10 mouse cellular contexts compared by ENCODE assay signal in the genomic region with DNA sequence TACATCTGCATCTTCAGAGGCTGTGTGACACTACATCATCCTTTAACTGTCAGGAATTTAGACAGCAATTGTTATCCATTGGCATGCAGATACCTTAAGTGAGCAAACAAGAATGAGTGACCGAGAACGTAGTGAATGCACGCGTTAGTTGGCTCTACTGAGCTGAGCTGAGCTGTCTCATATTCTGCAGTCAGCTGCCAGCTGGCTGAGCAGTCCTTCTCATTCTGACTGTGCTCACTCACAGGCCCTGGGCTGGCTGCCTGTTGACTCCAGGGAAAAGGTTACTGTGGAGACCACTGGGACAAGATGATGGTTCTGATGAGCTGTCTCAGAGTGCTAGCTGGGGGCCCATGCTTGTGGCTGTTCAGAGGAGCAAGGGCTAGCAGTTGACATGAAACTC. TPM values are rescaled to one million over a fixed set of nuclear protein-coding genes. Genes with fewer than 3 reads are reported as not detected.
DNase-seq lines count a peak whose midpoint lies in the region; TF ChIP-seq lines count a peak whose summit lies in the region.
"Had no signal": no experiment of that assay in that cellular context is flagged by ENCODE, and none has a peak within 500 bp of the region (broad histone marks: within the 10 kb centered on the region; RNA-seq: fewer than 3 reads in every experiment).

No protein-coding gene starts in this region.

- intact Hi-C loops in left cerebral cortex, adult 2 months (cut with DNase I), result no loop called here

- WGBS in lung, adult 2 months, result 49% methylated on average over 4 of the region's 4 CpGs

- H3K4me3 ChIP-seq in layer of hippocampus, adult 2 months, result no peak overlapping the region
- H3K4me3 ChIP-seq in lung, adult 2 months (replicated peaks; ENCODE audit: extremely low read depth, low read depth, low read length), result no peak overlapping the region
- H3K4me3 ChIP-seq in left cerebral cortex, adult 2 months, result no peak overlapping the region

- H3K4me1 ChIP-seq in lung, adult 2 months (ENCODE audit: control insufficient read depth, insufficient read depth, low read length), result no peaks in the 10 kb centered on the region

- peak; percentile 33 for DNase-seq in adrenal gland, postnatal 10 days
- DNase-seq in adrenal gland, adult 18-20 months (ENCODE audit: low spot score in 2 of 2), result no peak
- DNase-seq in layer of hippocampus, postnatal 10 days (ENCODE audit: low spot score in 2 of 2), result peak; percentile 21 to 34
- no peak for DNase-seq in layer of hippocampus, adult 2 months (ENCODE audit: low spot score in 2 of 2)
- peak; percentile 62 for DNase-seq in gastrocnemius, adult 18-20 months (ENCODE audit: low spot score)
- DNase-seq in lung, adult 2 months, result peak; percentile 8
- no peak for DNase-seq in B cell, adult 2 months
- DNase-seq in left cerebral cortex, adult 2 months (ENCODE audit: extremely low spot score in 1 of 2, low spot score in 2 of 2), result no peak

- no peak for TF ChIP-seq POLR2A in lung, adult 2 months (IDR thresholded peaks at IDR 0.05; ENCODE audit: borderline replicate concordance, extremely low read depth, low read depth, low read length)

- no peak overlapping the region for H3K27ac ChIP-seq in layer of hippocampus, adult 2 months
- no peak overlapping the region for H3K27ac ChIP-seq in left cerebral cortex, adult 2 months
- H3K27ac ChIP-seq: kidney, postnatal 0 days; liver, embryonic 14.5 days had no signal

- TF ChIP-seq CTCF in layer of hippocampus, adult 2 months (conservative IDR thresholded peaks at IDR 0.05), result no peak
- no peak for TF ChIP-seq CTCF in lung, adult 2 months (IDR thresholded peaks at IDR 0.05; ENCODE audit: insufficient read depth, low read length)
- TF ChIP-seq CTCF in left cerebral cortex, adult 2 months (IDR thresholded peaks at IDR 0.05), result no peak

RNA-seq across cellular contexts. Expression of gene Rcn1, which starts 9.4 kb away (rescaled TPM):
- 10 to 100 TPM; 63.7 to 86.3 TPM for total RNA-seq in adrenal gland, postnatal 10 days (2021)
- total RNA-seq in adrenal gland, adult 18-20 months (2021), result 100 to 1,000 TPM in 1 of 2 experiments, 10 to 100 TPM in 1; 30.5 to 203 TPM
- 10 to 100 TPM; 32.1 to 35.2 TPM for total RNA-seq in layer of hippocampus, postnatal 10 days (2021)
- total RNA-seq in layer of hippocampus, adult 2 months (2021), result 10 to 100 TPM; 14.7 to 18.5 TPM
- 1 to 10 TPM; 5.1 to 5.4 TPM for total RNA-seq in gastrocnemius, adult 18-20 months (2021)
- 20.6 and 23.8 TPM in 2 replicates for polyA plus RNA-seq in lung, adult 2 months (2012; rRNA removed)
- total RNA-seq in left cerebral cortex, adult 2 months (2021), result 10 to 100 TPM; 18.2 to 22.8 TPM

Comparison
In these comparisons a context has a peak if more than half of its experiments do, and no peak if none do; other contexts are left out.
1. DNase-seq: peak in adrenal gland, postnatal 10 days (single experiment), layer of hippocampus, postnatal 10 days (2 of 2), gastrocnemius, adult 18-20 months (single experiment) and lung, adult 2 months (single experiment); none in adrenal gland, adult 18-20 months (0 of 2), layer of hippocampus, adult 2 months (0 of 2), B cell, adult 2 months (0 of 2) and left cerebral cortex, adult 2 months (0 of 2).